Mouse (Mus musculus) MEL-GATA-1-ER (cell line): ENCODE data around the gene Ift43.

Experiments
- DNase-seq: peaks from one replicate; pipeline ENCODE4 v3.0.0-alpha.2; 2012; ENCODE audit warnings: low read depth; ENCODE audit errors: extremely low read depth

The Ift43 gene

DNA sequence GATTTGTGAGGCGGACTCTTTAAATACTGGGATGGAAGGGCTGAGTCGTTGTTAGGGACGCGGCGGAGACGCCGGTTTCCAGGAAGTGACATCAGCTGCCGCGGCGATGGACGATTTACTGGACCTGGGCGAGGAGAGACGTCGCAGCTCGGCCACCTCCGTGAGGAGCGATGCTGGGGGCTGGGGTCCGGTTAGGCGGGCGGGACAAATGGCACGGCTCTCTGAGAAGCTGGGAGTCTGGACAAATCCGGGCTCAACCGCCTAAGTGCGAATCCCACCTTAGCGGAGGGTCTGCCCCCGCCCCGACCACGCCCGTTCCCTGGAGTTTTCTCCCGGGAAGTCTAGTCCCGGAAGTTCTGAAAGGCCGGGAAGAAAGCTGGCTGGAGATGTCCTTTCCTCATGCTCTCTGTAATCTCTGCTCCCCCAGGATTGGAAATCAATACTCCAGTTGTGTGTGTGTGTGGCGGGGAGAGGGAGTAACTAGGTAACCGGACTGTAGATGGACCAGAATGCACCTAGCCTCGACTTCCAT, at the start of gene Ift43:
Gene Ift43, plus strand, starts transcription at position 61 of the 532 bp plus-strand sequence.
- DNase-seq, result peak; percentile 8

GRCm38 (mm10) chr12:86035586-86035985, 46.8 kb upstream of the Ift43 start:
- DNase-seq, result no peak

DNA sequence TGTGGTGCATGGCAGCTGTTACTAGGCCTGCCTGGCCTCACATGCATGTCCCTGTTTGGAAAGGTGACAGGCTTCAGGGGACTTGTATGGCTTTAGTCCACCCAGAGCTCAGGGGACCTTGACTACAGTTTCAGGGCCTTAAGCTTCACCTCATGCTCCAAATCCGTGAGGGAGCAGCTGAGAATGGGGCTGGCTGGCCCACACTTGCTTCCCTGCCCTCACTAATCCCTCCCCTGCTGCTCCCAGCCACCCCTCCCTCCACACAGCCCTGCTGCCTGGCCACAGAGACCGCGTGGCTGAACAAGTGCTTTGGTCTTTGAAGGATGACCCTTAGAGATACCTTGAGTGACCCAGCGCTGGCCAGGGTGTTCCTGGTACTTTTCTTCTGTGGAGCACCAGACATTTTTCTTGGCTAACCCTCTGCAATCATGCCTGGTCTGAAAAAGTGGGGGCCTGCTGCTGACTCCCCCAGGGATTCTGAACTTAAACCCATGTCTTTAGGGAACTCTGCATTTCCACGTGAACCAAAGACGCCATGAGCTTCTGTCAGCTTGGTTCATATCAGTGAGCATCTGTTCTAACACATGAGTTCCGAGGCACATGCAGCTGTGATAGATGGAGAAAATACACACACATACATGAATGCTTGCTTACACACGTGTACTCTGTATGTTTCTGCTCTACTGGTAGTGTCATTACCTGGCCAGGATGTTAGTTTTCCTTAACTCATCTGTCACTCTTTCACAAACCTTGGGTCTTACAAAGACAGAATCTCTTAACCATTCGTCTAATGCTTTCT, 45.8 kb upstream of the Ift43 start:
- DNase-seq, result no peak

DNA sequence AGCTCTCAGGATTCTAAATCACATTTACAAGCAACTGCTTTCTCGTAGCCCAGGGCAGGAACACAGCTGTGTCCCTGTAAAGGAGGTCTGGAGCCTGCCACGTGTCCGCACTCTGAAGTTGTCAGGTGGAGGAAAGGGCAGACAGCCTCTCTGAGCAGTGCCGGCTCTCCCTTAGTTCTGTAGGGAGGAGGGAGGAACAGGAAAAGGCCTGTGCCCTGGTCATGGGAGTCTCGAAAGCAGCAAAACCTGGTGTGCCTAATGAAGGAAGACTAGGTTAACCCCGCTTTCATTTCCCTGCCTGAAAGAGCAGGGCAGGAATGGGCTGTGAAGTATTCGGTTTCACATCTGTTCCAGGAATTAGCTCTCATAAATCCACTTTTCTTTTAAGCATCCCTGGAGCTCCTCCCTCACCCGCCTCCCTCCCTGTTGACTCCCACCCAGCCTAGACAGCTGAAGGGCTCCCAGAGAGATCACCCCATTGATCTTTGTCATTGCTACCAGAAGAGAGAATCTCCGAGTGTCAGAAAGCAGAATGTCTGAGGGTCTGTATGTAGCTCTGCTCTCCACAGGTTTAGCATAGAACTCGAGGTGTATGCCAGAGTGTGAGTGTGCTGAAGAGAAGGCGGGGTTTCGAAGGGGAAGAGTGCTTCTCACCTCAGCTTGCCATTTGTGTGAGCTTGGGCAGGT, 45.0 kb upstream of the Ift43 start:
- DNase-seq, result no peak

GRCm38 (mm10) chr12:86039078-86039477, 43.3 kb upstream of the Ift43 start:
- no peak for DNase-seq

GRCm38 (mm10) chr12:86039751-86040150, 42.6 kb upstream of the Ift43 start:
- no peak for DNase-seq

- DNase-seq, result no peak
Observed at GRCm38 (mm10) chr12:86046141-86046540, 36.2 kb upstream of the Ift43 start.

- no peak for DNase-seq
Observed at GRCm38 (mm10) chr12:86046776-86047175, 35.6 kb upstream of the Ift43 start.

- DNase-seq, result no peak
Observed at GRCm38 (mm10) chr12:86047376-86047775, 35.0 kb upstream of the Ift43 start.

DNA sequence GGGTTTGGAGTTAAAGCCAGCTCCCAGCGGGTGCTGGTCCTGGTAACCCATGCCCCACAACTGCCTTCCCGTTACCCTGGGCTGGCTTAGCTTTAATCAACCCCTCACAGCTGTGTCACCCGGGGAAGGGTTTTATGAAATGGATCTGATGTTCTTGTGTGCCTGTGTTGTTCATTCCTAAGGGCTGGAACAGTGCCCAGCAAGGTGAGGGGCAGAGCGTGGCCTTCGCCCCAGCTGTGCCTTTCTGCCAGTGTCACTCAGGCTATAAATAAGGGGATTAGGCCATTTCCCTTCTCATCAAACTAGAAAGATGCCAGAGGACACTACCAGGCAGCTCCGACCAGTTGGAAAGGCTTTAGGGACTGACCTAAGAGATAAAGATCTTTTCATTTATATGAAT, 32.5 kb upstream of the Ift43 start:
- DNase-seq, result no peak

DNA sequence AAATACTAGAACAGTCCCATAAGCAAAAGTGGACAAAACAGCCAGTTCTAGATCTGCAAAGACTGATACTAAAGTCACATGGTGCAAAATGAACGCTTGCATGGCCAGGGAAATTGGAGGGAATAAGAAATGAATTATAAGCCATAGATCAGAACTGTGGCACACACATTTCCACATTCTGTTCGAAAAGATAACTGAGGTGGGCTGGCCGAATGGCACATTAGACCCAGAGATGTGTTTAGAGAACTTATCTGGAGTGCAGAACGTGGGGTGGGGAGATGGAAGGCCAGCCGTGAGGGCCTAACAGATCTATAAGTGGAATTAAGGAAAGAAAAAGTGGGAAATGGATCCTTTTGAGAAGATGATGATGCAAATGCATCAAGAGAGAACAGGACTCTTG, 30.9 kb upstream of the Ift43 start:
- no peak for DNase-seq

- no peak for DNase-seq
Observed at GRCm38 (mm10) chr12:86055306-86055705, 27.0 kb upstream of the Ift43 start.

- no peak for DNase-seq
Observed at GRCm38 (mm10) chr12:86056976-86057375, 25.4 kb upstream of the Ift43 start.

- no peak for DNase-seq
Observed at GRCm38 (mm10) chr12:86057516-86057915, 24.8 kb upstream of the Ift43 start.

GRCm38 (mm10) chr12:86059341-86059740, 23.0 kb upstream of the Ift43 start:
- DNase-seq, result no peak

DNA sequence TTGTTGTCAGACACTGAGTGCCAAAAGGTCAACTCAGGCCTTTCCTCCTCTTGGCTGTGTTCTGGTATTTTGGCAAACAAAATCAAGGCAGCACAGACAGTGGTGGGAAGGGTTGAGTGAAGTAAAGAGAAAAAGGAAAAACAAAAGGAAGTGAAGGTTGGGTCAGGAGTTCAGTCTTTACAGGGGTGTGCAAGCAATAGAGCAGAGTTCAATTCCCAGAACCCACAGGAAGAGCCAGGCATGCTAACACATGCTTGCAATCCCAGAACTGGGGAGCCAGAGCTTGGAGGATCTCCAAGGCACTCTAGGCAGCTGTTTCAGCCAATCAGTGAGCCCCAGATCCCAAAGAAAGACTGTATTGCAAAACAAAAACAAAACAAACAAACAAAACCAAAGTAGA, 17.5 kb upstream of the Ift43 start:
- DNase-seq, result no peak

GRCm38 (mm10) chr12:86071432-86071831, 10.9 kb upstream of the Ift43 start:
- DNase-seq, result no peak

DNA sequence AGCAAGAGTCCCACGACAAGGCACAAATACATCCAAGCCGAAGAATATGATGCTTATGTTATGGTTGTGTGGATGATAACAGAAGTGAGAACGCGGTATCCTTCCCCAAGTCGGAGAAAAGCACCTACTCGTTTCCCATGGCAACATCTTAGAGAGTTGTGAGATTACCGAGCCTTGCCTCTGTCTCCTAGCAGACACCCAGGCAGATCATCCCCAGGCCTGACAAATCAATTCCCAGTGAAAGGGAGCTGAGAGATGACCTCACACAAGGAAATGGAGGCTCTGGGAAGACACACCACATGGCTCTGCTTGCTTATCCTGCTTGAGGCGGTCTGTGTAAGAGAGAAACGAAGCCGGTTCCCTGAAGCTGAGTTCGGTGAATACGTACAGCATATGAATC, 7.7 kb upstream of the Ift43 start:
- DNase-seq, result no peak

GRCm38 (mm10) chr12:86075358-86075757, 7.0 kb upstream of the Ift43 start:
- DNase-seq, result no peak

DNA sequence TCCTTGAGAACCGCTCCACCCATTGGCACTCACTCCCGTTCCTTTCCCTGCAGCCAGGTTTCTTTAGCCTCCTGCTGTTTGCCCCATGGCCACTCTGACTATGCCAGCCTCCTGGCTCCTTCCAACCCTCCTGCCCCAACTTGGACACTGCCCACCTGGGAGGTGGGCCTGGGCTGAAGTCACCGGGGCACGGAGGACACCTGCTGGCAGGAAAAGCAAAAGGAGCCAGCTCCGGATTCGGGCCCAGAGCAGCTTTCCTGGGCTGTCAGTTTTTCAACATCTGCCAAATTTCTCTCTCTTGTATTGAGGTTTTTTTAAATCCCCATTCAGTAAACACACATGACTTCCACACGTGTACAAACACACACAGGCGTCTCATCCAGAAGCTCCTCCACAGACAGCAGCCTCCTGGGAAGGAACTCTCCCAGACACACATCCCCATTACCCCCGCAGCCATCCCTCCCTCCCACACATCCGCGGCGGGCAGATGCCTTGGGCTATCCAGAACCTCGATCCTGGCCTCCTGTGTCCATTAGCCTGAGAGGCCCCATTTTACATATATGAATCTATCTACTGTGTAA, 5.9 kb upstream of the Ift43 start:
- DNase-seq, result no peak

DNA sequence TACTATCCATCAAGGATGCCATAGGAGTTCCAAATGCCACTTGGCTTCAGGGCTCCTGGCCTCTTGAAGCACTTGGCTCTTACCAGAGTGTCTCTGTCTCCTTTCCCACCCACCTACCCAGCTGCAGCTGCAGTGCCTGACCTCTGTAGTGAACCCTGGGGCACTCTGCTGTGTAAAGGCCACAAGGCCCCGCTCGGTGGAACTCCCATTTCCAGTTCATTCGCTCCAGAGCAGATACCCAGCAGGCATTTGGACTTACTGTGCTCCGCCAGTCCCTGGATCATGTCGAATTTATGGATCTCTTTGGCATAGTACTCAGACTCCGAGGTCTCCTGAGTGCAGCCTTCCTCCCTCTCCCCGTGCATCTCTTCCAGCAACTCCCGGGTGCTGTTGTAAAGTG, 5.0 kb upstream of the Ift43 start:
- DNase-seq, result no peak

- no peak for DNase-seq
Observed at GRCm38 (mm10) chr12:86077736-86078135, 4.6 kb upstream of the Ift43 start.
